Comparison of ENCODE assay signal across 10 mouse cellular contexts in genomic region chr1:37999552-37999951, GRCm38 (mm10). TPM values are rescaled to one million over a fixed set of nuclear protein-coding genes. Genes with fewer than 3 reads are reported as not detected.
A peak's percentile ranks its signal among the peaks of the same experiment; 100 is the strongest.
DNase-seq lines count a peak whose midpoint lies in the region; ATAC-seq lines count a peak whose summit lies in the region.
"Had no signal": no experiment of that assay in that cellular context is flagged by ENCODE, and none has a peak within 500 bp of the region (broad histone marks: within the 10 kb centered on the region; RNA-seq: fewer than 3 reads in every experiment).

No protein-coding gene starts in this region.

- peaks cover 75% of the 10 kb centered on the region for H3K4me1 ChIP-seq in erythroblast, embryonic 14.5 days (ENCODE audit: control insufficient read depth)
- peaks cover 16% of the 10 kb centered on the region for H3K4me1 ChIP-seq in lung, embryonic 16.5 days (replicated peaks; ENCODE audit: control insufficient read depth, insufficient read depth, low read length)
- peaks cover 18% of the 10 kb centered on the region for H3K4me1 ChIP-seq in limb, embryonic 10.5 days
- peaks cover 25% of the 10 kb centered on the region for H3K4me1 ChIP-seq in neural tube, embryonic 13.5 days (replicated peaks)

- H3K9me3 ChIP-seq in erythroblast, embryonic 14.5 days (ENCODE audit: control insufficient read depth, low read length) = no peaks in the 10 kb centered on the region
- no peaks in the 10 kb centered on the region for H3K9me3 ChIP-seq in lung, embryonic 16.5 days (ENCODE audit: control insufficient read depth, low read length)
- no peaks in the 10 kb centered on the region for H3K9me3 ChIP-seq in limb, embryonic 10.5 days (replicated peaks)
- no peaks in the 10 kb centered on the region for H3K9me3 ChIP-seq in neural tube, embryonic 13.5 days

- H3K27me3 ChIP-seq in erythroblast, embryonic 14.5 days (ENCODE audit: control insufficient read depth) = no peaks in the 10 kb centered on the region
- no peaks in the 10 kb centered on the region for H3K27me3 ChIP-seq in lung, embryonic 16.5 days (ENCODE audit: control insufficient read depth, insufficient read depth, low read depth, low read length)
- H3K27me3 ChIP-seq in limb, embryonic 10.5 days (ENCODE audit: low read depth, poor library complexity, severe bottlenecking) = no peaks in the 10 kb centered on the region
- H3K27me3 ChIP-seq in neural tube, embryonic 13.5 days = no peaks in the 10 kb centered on the region

- H3K27ac ChIP-seq in lung, embryonic 16.5 days (ENCODE audit: low read length) = no peak overlapping the region
- no peak overlapping the region for H3K27ac ChIP-seq in limb, embryonic 10.5 days
- H3K27ac ChIP-seq in neural tube, embryonic 13.5 days (replicated peaks) = no peak overlapping the region

- peaks cover 48% of the 10 kb centered on the region for H3K36me3 ChIP-seq in erythroblast, embryonic 14.5 days (ENCODE audit: control insufficient read depth)
- H3K36me3 ChIP-seq in lung, embryonic 16.5 days (ENCODE audit: control insufficient read depth, insufficient read depth, low read length) = peaks cover 10% of the 10 kb centered on the region
- peaks cover 14% of the 10 kb centered on the region for H3K36me3 ChIP-seq in limb, embryonic 10.5 days
- H3K36me3 ChIP-seq in neural tube, embryonic 13.5 days = peaks cover 11% of the 10 kb centered on the region

- no peak overlapping the region for H3K9ac ChIP-seq in lung, embryonic 16.5 days (ENCODE audit: low read length)
- H3K9ac ChIP-seq in neural tube, embryonic 13.5 days = peak overlapping the region; percentile 34; the same call in 1 of the 2 replicates

- H3K4me3 ChIP-seq in erythroblast, embryonic 14.5 days (replicated peaks) = peak overlapping the region; percentile 93
- no peak overlapping the region; the same call in 1 of the 2 replicates for H3K4me3 ChIP-seq in lung, embryonic 16.5 days (ENCODE audit: low read length)
- H3K4me3 ChIP-seq in limb, embryonic 10.5 days = peak overlapping the region; percentile 69; the same call in 1 of the 2 replicates
- 0 out of 2 replicates have a peak overlapping the region, but pooled peaks have one; percentile 6 for H3K4me3 ChIP-seq in neural tube, embryonic 13.5 days

- peak overlapping the region; percentile 76 for H3K4me2 ChIP-seq in lung, embryonic 16.5 days (ENCODE audit: low read depth, low read length)
- H3K4me2 ChIP-seq in neural tube, embryonic 13.5 days = peak overlapping the region; percentile 92

- 71% methylated on average over 3 of the region's 3 CpGs for WGBS in lung, embryonic 16.5 days
- WGBS in limb, embryonic 10.5 days = 83% methylated on average over 3 of the region's 3 CpGs
- 84% methylated on average over 3 of the region's 3 CpGs for WGBS in neural tube, embryonic 13.5 days

- no peak for ATAC-seq in erythroblast, adult 5-6 weeks (replicated peaks; ENCODE audit: low FRiP score, poor library complexity, severe bottlenecking)
- ATAC-seq in lung, embryonic 16.5 days (ENCODE audit: low read depth) = no peak
- ATAC-seq in neural tube, embryonic 13.5 days (ENCODE audit: low read depth) = no peak
- ATAC-seq: activated CD4-positive, CD25-positive, alpha-beta regulatory T cell, adult 4 months had no signal

- DNase-seq in lung, postnatal 36 days = no peak
- no peak for DNase-seq in limb, embryonic 10.5 days (ENCODE audit: low spot score)
- DNase-seq in spleen, postnatal 4 days (ENCODE audit: low spot score in 2 of 2) = no peak
- no peak for DNase-seq in left cerebral cortex, adult 11 months (ENCODE audit: low spot score)

RNA-seq across cellular contexts. Expression of gene Eif5b, which starts 1.7 kb away (rescaled TPM):
- polyA plus RNA-seq in erythroblast, embryonic 14.5 days (2012) = 10.1 and 11.0 TPM in 2 replicates
- 18.6 and 20.5 TPM in 2 replicates for total RNA-seq in erythroblast, adult 5-6 weeks (2015; ENCODE audit: low replicate concordance)
- total RNA-seq in erythroblast, adult 5-6 weeks (2017; ENCODE audit: low replicate concordance) = 10.6 and 20.4 TPM in 2 replicates
- 19.5 and 21.7 TPM in 2 replicates for polyA plus RNA-seq in lung, embryonic 16.5 days (2015; fragmentation: Nextera tagmentation; extraction: Ambion mirVana)
- polyA plus RNA-seq in limb, embryonic 10.5 days (2016; fragmentation: Nextera tagmentation; extraction: Ambion mirVana) = 24.5 and 27.2 TPM in 2 replicates
- polyA plus RNA-seq in neural tube, embryonic 13.5 days (2015; fragmentation: Nextera tagmentation; extraction: Ambion mirVana) = 24.1 and 26.0 TPM in 2 replicates

RNA-seq across cellular contexts. Expression of gene Txndc9, which starts 1.9 kb away (rescaled TPM):
- polyA plus RNA-seq in erythroblast, embryonic 14.5 days (2012) = 0.46 and 1.1 TPM in 2 replicates
- total RNA-seq in erythroblast, adult 5-6 weeks (2015; ENCODE audit: low replicate concordance) = 22.6 and 24.0 TPM in 2 replicates
- 24.8 and 30.1 TPM in 2 replicates for total RNA-seq in erythroblast, adult 5-6 weeks (2017; ENCODE audit: low replicate concordance)
- 142 TPM in 2 replicates for polyA plus RNA-seq in lung, embryonic 16.5 days (2015; fragmentation: Nextera tagmentation; extraction: Ambion mirVana)
- 130 and 135 TPM in 2 replicates for polyA plus RNA-seq in limb, embryonic 10.5 days (2016; fragmentation: Nextera tagmentation; extraction: Ambion mirVana)
- polyA plus RNA-seq in neural tube, embryonic 13.5 days (2015; fragmentation: Nextera tagmentation; extraction: Ambion mirVana) = 173 and 190 TPM in 2 replicates

RNA-seq across cellular contexts. Expression of gene Lyg1, which starts 42.0 kb away (rescaled TPM):
- polyA plus RNA-seq in erythroblast, embryonic 14.5 days (2012) = not detected in 2 replicates
- not detected in 2 replicates for total RNA-seq in erythroblast, adult 5-6 weeks (2015; ENCODE audit: low replicate concordance)
- not detected in 2 replicates for total RNA-seq in erythroblast, adult 5-6 weeks (2017; ENCODE audit: low replicate concordance)
- polyA plus RNA-seq in lung, embryonic 16.5 days (2015; fragmentation: Nextera tagmentation; extraction: Ambion mirVana) = not detected in 2 replicates
- not detected in 2 replicates for polyA plus RNA-seq in limb, embryonic 10.5 days (2016; fragmentation: Nextera tagmentation; extraction: Ambion mirVana)
- polyA plus RNA-seq in neural tube, embryonic 13.5 days (2015; fragmentation: Nextera tagmentation; extraction: Ambion mirVana) = not detected in 2 replicates
- total RNA-seq: common myeloid progenitor, adult 5-6 weeks had no signal
- polyA plus RNA-seq: activated CD4-positive, CD25-positive, alpha-beta regulatory T cell, adult 4 months had no signal

Comparison
In these comparisons a context has a peak if more than half of its experiments do, and no peak if none do; other contexts are left out.
1. RNA of gene Txndc9, which starts 1.9 kb away (polyA plus RNA-seq): 173 to 190 TPM in neural tube, embryonic 13.5 days, 142 TPM in lung, embryonic 16.5 days and 130 to 135 TPM in limb, embryonic 10.5 days; 0.46 to 1.1 TPM in erythroblast, embryonic 14.5 days; every median in the first group is over 10 times any median in the second.